Mouse (Mus musculus) neural tube, embryonic 15.5 days (tissue): Measurements from ENCODE around the gene Asgr2. TPM values are rescaled to one million over a fixed set of nuclear protein-coding genes. Genes with fewer than 3 reads are reported as not detected.
"Not testable (repeated sequence)": the region's sequence is repeated elsewhere in the genome, so short reads cannot be mapped to it uniquely, and the experiment has no call there.

Experiments used
- ATAC-seq: fragments of 200-750 bp; cut with Nextera tagmentation; 2 replicates; pipeline ENCODE4 v1.8.0; 2017; ENCODE audit warnings: mild to moderate bottlenecking, moderate TSS enrichment, moderate library complexity; ENCODE audit not compliant: low FRiP score
- H3K27ac ChIP-seq: fragments of 300-500 bp; sonication (generic); replicated peaks from 2 replicates; pipeline ENCODE4 v1.5.1; 2015; ENCODE audit warnings: mild to moderate bottlenecking, inconsistent platforms
- H3K27me3 ChIP-seq: fragments of 300-500 bp; sonication (generic); replicated peaks from 2 replicates; pipeline ENCODE4 v1.6.1; 2015; ENCODE audit warnings: inconsistent platforms
- H3K36me3 ChIP-seq: fragments of 300-500 bp; sonication (generic); 2 replicates; pipeline ENCODE4 v1.6.1; 2015; ENCODE audit warnings: inconsistent platforms
- H3K4me1 ChIP-seq: fragments of 300-500 bp; sonication (generic); 2 replicates; pipeline ENCODE4 v1.6.1; 2015; ENCODE audit warnings: inconsistent platforms
- H3K4me2 ChIP-seq: fragments of 300-500 bp; sonication (generic); 2 replicates; pipeline ENCODE4 v1.6.1; 2015; ENCODE audit warnings: inconsistent platforms, mild to moderate bottlenecking, moderate library complexity
- H3K4me3 ChIP-seq: fragments of 300-500 bp; sonication (generic); replicated peaks from 2 replicates; pipeline ENCODE4 v1.5.1; 2015; ENCODE audit warnings: mild to moderate bottlenecking, inconsistent platforms
- H3K9ac ChIP-seq: fragments of 300-500 bp; sonication (generic); replicated peaks from 2 replicates; pipeline ENCODE4 v1.6.1; 2015; ENCODE audit warnings: mild to moderate bottlenecking, inconsistent platforms
- H3K9me3 ChIP-seq: fragments of 300-500 bp; sonication (generic); replicated peaks from 2 replicates; pipeline ENCODE4 v1.6.1; 2016; ENCODE audit warnings: inconsistent platforms
- WGBS: fragments of 180-500 bp; shearing (Covaris S2); methylation state at CpG from one replicate; pipeline ENCODE4 v1.1.7; 2015; ENCODE audit warnings: mixed read lengths; 5-methylcytosine and 5-hydroxymethylcytosine counted together
- polyA plus RNA-seq: library from polyadenylated mRNA; unstranded; fragments of >200 nt; fragmentation: Nextera tagmentation; extraction: Ambion mirVana; gene quantifications from 2 replicates; pipeline ENCODE4 v1.2.1, GENCODE M21; 2015

Gene Asgr2
- polyA plus RNA-seq, 1 experiment from 2014 or later = not detected

DNA sequence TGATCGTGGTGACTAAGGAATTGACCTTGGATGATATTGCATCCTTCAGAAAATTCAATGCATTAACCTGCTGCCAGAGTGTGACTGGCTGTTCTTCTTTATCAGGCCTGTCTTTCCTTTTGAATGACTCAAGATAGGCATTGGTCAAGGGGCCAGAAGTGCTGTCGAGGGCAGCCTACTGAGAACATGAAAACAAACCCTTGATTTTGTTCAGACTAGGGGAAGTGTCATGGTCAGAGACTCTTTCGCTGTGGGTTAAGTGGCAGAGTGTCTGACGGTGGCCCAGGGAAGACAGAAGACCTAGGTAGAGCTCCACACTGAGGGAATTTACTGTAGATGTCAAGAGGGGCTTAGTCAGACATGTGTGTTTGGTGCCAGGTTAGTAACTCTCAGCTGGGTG, 25.7 kb upstream of the Asgr2 start:
- no peak overlapping the region for H3K4me3 ChIP-seq
- WGBS = 76% methylated on average over 4 of the region's 4 CpGs
- no peak overlapping the region for H3K4me2 ChIP-seq
- no peak for ATAC-seq
- H3K9ac ChIP-seq = no peak overlapping the region
- peaks cover 26% of the 10 kb centered on the region for H3K4me1 ChIP-seq
- H3K27ac ChIP-seq = peak overlapping the region; percentile 8; the same call in 1 of the 2 replicates
- H3K27me3 ChIP-seq = no peaks in the 10 kb centered on the region
- no peaks in the 10 kb centered on the region for H3K9me3 ChIP-seq
- no peaks in the 10 kb centered on the region for H3K36me3 ChIP-seq

DNA sequence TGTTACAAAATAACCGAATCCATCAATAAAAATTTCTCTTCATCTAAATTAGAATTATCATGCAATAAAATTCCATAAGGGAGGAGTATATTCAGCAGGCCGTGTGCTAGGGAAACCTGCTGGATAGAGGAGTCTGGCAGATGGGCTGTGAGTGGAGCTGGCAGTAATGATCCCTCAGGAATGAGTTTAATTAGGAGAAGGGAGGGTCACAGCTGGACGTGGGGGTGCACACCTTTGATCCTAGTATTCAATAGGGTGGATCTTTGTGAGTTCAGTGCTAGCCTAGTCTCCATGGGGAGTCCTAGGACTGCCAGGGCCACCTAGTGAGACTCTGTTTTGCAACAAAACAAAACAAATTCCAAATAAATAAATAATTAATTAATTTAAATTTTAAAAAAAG, 24.2 kb upstream of the Asgr2 start:
- H3K4me1 ChIP-seq = peaks cover 26% of the 10 kb centered on the region
- no peak for ATAC-seq
- no peaks in the 10 kb centered on the region for H3K27me3 ChIP-seq
- no peak overlapping the region for H3K27ac ChIP-seq
- H3K36me3 ChIP-seq = no peaks in the 10 kb centered on the region
- no peak overlapping the region for H3K4me2 ChIP-seq
- H3K9ac ChIP-seq = no peak overlapping the region
- H3K4me3 ChIP-seq = no peak overlapping the region
- WGBS = 15% methylated on average over 3 of the region's 3 CpGs
- H3K9me3 ChIP-seq = no peaks in the 10 kb centered on the region

DNA sequence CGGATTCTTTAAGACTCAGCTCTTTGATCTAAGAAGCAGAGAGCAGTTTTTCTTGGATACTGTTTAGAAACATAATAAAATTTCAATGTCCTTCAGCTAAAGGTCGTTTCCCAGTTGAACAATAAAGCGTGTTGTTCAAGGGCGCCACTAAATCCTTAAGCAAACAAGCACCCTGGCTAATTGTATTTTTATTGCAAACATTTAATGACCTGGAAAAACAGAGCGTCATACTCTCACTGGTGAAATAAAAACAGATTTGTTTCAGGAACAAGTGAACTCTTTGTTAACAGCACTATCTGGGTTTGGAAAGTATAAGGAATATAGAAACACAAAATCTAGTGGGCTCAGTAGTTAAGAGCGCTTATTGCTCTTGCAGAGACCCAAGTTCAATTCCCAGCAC, 22.4 kb upstream of the Asgr2 start:
- WGBS = 33% methylated on average over 6 of the region's 6 CpGs

DNA sequence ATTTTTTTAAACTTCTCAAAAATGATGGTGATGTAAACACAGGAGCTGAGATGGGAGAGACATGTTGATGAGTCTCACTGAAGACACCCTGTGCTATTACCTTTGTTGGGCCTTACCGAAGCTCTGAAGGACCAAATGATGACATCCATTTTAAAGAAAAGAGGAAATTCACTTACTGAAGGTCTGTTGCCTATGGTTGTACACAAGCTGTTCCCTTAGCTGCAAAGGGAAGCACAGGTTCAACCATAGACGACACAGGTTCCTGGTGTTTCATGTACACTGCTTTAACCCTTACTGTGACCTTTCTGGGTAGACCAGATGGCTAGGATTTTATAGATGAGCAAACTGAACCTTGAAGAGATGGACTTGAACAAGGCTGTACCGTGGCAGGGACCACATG, 21.8 kb upstream of the Asgr2 start:
- 89% methylated on average over 3 of the region's 3 CpGs for WGBS
- not testable (repeated sequence) for H3K4me2 ChIP-seq, ATAC-seq

More for the DNA sequence above, 22.4 kb upstream of the Asgr2 start:
- no peak overlapping the region for H3K4me3 ChIP-seq
- peak overlapping the region; percentile 76 for H3K27ac ChIP-seq
- no peak for ATAC-seq
- H3K9me3 ChIP-seq = no peaks in the 10 kb centered on the region
- H3K9ac ChIP-seq = no peak overlapping the region
- H3K36me3 ChIP-seq = no peaks in the 10 kb centered on the region
- no peak overlapping the region for H3K4me2 ChIP-seq
- peaks cover 28% of the 10 kb centered on the region for H3K4me1 ChIP-seq
- no peaks in the 10 kb centered on the region for H3K27me3 ChIP-seq

DNA sequence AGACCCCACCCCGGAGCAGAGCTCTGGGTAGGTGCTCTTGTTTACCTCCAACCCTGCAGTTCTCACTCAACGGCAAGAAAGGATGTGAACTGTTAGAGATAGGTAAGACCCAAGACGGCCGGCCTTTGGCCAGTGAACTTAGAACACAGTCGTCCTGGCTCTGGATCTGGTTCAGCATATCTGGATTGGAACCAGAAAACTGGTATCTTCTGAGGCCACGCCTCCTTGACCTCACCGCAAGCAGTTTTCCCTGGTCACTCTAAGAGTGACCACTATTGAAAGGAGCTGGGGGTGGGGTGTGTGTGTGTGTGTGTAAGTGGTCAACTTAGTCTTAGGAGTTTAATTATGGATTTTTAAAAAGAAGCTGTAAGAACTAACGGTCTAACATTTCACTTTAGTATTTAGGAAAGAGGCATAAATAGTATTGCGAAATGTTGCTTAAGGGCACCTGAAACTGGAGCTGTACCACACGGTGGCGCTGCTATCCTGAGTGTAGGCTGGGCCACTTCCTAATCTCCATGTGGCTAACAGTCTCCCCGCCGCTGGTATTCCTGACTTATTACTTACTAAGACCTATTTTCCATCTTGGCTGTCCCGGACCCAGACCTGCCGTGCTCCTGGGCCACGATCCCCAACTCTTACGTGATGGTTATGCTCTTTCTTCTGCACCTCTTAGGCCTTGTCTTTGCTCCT, 17.9 kb upstream of the Asgr2 start:
- H3K4me2 ChIP-seq = peak overlapping the region; percentile 40
- ATAC-seq = no peak
- WGBS = 41% methylated on average over 17 of the region's 17 CpGs
- no peaks in the 10 kb centered on the region for H3K27me3 ChIP-seq
- H3K36me3 ChIP-seq = no peaks in the 10 kb centered on the region
- no peak overlapping the region for H3K9ac ChIP-seq
- H3K4me3 ChIP-seq = no peak overlapping the region
- no peak overlapping the region for H3K27ac ChIP-seq
- H3K4me1 ChIP-seq = peaks cover 11% of the 10 kb centered on the region
- no peaks in the 10 kb centered on the region for H3K9me3 ChIP-seq

More for the DNA sequence above, 21.8 kb upstream of the Asgr2 start:
- H3K9ac ChIP-seq, H3K9me3 ChIP-seq, H3K36me3 ChIP-seq, H3K4me3 ChIP-seq, H3K27me3 ChIP-seq: not testable (repeated sequence)
- peak overlapping the region; percentile 76; the same call in 1 of the 2 replicates for H3K27ac ChIP-seq
- peaks cover 28% of the 10 kb centered on the region for H3K4me1 ChIP-seq

DNA sequence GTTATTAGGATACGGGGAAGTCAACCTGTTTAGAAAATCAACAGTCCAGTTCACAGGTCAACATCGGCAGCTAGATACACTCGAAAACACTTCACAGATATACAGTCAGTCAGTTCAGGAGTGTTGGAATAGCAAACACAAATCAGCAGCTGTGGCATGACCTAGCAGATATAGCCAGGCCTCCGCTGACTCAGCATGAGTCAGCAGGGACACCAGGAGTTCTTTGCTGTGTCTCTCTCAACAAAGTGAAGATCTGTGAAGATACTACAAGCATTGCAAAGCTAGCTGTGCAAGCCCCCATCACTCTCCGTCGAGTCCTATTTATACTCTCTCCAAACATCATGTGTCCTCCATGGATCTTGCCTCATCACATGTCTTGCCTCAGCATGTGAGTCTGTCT, 16.9 kb upstream of the Asgr2 start:
- Histone ChIP-seq H3K9me3 (no peaks in the 10 kb centered on the region), H3K9ac (no peak overlapping the region), H3K4me1 (0 out of 2 replicates have a peak, but pooled peaks cover 3% of the 10 kb centered on the region), H3K4me3 (no peak overlapping the region), H3K4me2 (no peak overlapping the region), H3K27me3 (no peaks in the 10 kb centered on the region), H3K36me3 (no peaks in the 10 kb centered on the region), H3K27ac (no peak overlapping the region)
- 85% methylated on average over 6 of the region's 6 CpGs for WGBS
- no peak for ATAC-seq

DNA sequence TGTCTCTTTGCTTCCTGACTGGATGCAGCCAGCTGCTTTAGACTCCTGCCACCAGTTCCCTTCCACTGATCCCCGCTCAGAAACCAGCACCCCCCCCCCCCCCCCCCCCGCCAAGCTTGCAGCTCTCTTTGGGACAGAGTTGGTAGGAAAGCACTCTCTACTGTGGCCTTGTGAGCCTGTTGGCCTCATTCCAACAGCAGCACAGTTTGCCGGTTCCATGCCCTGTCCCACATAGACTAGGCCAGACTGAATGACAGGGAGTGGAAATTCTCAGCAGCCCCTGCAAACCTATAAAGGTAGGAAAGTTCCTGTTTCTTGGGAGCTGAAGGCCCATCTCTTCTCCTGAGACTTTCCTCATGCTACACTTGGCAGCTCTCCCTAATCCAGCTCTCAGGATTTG, 15.0 kb upstream of the Asgr2 start:
- no peak overlapping the region for H3K9ac ChIP-seq
- H3K9me3 ChIP-seq = no peaks in the 10 kb centered on the region
- no peak overlapping the region for H3K27ac ChIP-seq
- 52% methylated on average over 2 of the region's 3 CpGs for WGBS
- no peak overlapping the region for H3K4me2 ChIP-seq
- no peaks in the 10 kb centered on the region for H3K27me3 ChIP-seq
- 0 out of 2 replicates have a peak, but pooled peaks cover 3% of the 10 kb centered on the region for H3K4me1 ChIP-seq
- H3K36me3 ChIP-seq = no peaks in the 10 kb centered on the region
- H3K4me3 ChIP-seq = no peak overlapping the region
- no peak for ATAC-seq

DNA sequence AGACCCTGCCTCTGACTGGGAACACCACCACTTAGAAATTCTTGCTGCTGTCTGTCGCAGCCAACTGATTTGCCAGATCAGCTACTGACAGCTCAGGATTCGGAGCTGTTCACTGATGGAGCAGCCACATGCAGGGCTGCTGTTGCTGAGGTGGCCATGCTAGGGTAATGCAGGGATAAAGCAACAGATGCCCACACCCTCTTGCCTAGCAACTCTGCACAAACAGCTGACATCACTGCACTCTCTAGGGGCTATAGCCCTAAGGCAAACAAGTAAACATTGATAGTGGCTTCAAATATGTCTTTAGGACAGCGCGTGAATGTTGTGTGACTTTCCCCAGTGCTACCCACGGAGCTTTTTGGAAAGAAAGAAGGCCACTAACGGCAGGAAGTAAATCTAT, 13.3 kb upstream of the Asgr2 start:
- Histone ChIP-seq H3K9me3 (no peaks in the 10 kb centered on the region), H3K4me1 (0 out of 2 replicates have a peak, but pooled peaks cover 3% of the 10 kb centered on the region), H3K4me2 (no peak overlapping the region), H3K9ac (no peak overlapping the region), H3K36me3 (no peaks in the 10 kb centered on the region), H3K27me3 (no peaks in the 10 kb centered on the region), H3K27ac (no peak overlapping the region), H3K4me3 (no peak overlapping the region)
- ATAC-seq = no peak
- 67% methylated on average over 6 of the region's 6 CpGs for WGBS

DNA sequence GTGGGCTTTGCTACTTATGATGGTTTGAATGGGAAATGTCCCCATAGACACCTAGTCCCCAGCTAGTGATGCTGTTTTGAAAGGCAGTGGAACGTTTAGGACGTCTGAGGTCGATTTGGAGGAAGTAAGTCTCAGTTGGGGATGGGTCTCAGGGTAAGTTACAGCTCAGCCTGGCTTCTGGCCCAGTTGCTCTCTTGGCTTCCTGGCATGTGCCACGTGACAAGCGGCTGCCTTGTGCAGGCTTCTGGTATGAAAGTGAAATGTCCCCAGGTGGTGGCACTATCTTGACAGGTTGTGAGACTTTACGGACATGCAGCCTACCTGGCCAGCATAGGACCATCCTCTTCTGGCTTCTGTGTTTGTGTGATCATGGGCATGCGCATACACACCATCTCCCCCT, 12.5 kb upstream of the Asgr2 start:
- H3K4me1 ChIP-seq = 0 out of 2 replicates have a peak, but pooled peaks cover under 1% of the 10 kb centered on the region
- no peaks in the 10 kb centered on the region for H3K27me3 ChIP-seq
- H3K4me2 ChIP-seq = no peak overlapping the region
- ATAC-seq = no peak
- H3K4me3 ChIP-seq = no peak overlapping the region
- no peaks in the 10 kb centered on the region for H3K9me3 ChIP-seq
- H3K36me3 ChIP-seq = no peaks in the 10 kb centered on the region
- 58% methylated on average over 7 of the region's 7 CpGs for WGBS
- no peak overlapping the region for H3K9ac ChIP-seq
- no peak overlapping the region for H3K27ac ChIP-seq

DNA sequence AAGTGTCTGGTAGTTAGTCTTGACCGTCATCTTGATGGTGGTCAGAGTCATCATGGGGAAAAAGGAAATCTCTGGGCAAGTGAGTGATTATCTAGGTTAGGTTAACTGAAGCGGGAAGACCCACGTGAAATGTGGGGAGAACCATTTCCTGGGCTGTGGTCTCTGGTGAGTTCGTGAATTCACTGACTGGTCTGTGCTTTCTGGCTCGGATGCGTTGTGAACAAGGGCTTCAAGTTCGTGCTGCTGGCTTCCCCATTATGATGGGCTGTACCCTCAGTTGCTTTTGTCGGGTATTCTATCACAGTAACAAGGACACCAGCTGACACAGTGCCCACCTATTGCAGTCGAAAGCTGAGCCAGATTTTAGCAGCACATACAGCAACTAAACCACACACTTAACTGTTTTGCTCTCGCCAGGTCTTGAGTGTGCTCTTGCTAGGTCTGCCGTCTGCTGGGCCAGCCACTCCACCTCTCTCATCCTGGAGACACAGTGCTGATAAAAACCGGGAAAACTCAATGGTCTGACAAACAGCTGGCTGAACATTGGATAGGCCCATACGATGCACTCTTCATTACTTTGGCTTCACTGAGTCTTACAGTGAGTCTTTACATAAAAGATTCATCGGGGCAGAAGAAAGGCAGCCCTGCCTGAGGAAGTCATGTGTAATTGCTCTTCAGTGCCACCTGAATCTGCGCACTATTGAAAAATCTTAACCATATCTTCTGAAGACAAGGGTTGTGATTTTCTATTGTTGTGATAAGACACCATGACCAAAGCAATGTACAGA, 11.4 kb upstream of the Asgr2 start:
- H3K4me1 ChIP-seq = no peaks in the 10 kb centered on the region
- ATAC-seq = no peak
- H3K4me3 ChIP-seq = no peak overlapping the region
- 79% methylated on average over 15 of the region's 15 CpGs for WGBS
- no peaks in the 10 kb centered on the region for H3K27me3 ChIP-seq
- H3K4me2 ChIP-seq = no peak overlapping the region
- no peaks in the 10 kb centered on the region for H3K36me3 ChIP-seq
- H3K9me3 ChIP-seq = no peaks in the 10 kb centered on the region
- H3K9ac ChIP-seq = no peak overlapping the region
- H3K27ac ChIP-seq = no peak overlapping the region

DNA sequence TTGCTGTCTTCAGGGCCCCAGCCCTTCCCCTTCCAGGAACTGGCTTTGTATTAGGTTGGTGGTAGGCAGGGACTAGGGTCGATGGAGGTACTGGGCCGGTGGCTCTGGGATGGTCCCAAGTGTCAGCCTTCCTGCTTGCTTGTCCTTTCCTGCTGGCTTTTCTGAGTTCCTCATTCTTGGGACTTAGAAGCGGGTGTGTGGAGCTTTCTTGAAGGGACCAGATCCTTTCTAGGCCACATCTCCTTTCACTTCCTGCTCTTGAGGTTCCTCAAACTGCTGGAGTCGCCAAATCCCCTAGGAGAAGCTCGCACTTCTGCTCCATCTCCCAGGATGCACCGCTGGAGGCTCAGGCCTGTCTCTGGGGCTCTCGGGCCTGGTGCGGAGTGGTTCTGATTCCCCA, 7.9 kb upstream of the Asgr2 start:
- H3K4me1 ChIP-seq = no peaks in the 10 kb centered on the region
- no peak overlapping the region for H3K9ac ChIP-seq

DNA sequence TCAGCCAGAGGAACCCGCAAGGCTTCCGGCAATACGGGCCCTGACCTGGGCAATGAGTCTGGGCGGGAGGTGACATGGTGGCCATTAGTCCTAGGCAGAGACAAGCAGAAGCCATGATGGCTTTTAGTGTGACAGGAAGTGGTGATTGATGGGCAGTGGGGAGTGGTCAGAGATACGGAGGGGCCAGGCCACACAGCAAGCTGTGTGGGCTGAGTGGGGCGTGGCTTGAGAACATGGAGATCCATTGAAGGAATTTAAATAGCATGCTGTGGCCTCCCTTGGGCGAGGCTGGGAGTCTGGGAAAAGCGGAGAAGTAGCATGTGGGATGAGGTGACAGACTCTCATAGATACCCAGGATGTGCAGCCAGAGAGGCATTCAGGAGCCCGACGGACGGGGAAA, 5.0 kb downstream of the Asgr2 start:
- no peak overlapping the region for H3K4me3 ChIP-seq
- 61% methylated on average over 11 of the region's 11 CpGs for WGBS
- no peaks in the 10 kb centered on the region for H3K9me3 ChIP-seq
- H3K9ac ChIP-seq = no peak overlapping the region
- no peak overlapping the region for H3K4me2 ChIP-seq
- H3K36me3 ChIP-seq = no peaks in the 10 kb centered on the region
- H3K27me3 ChIP-seq = no peaks in the 10 kb centered on the region
- H3K4me1 ChIP-seq = no peaks in the 10 kb centered on the region
- no peak for ATAC-seq
- no peak overlapping the region for H3K27ac ChIP-seq

More for the DNA sequence above, 7.9 kb upstream of the Asgr2 start:
- Histone ChIP-seq H3K9me3 (no peaks in the 10 kb centered on the region), H3K27ac (no peak overlapping the region), H3K4me3 (no peak overlapping the region), H3K36me3 (no peaks in the 10 kb centered on the region), H3K4me2 (no peak overlapping the region), H3K27me3 (no peaks in the 10 kb centered on the region)
- no peak for ATAC-seq
- 87% methylated on average over 8 of the region's 8 CpGs for WGBS
